Mouse (Mus musculus) CD4-positive, CD25-positive, alpha-beta regulatory T cell (primary cell): Measurements from ENCODE around the gene H2-Ke6. TPM values are rescaled to one million over a fixed set of nuclear protein-coding genes. Genes with fewer than 3 reads are reported as not detected.

Experiments
- polyA plus RNA-seq: library from polyadenylated mRNA; unstranded; fragments of 100-300 nt; shearing (Covaris generic); gene quantifications from one replicate; pipeline ENCODE4 v1.2.1, GENCODE M21; 2017

H2-Ke6 gene
- polyA plus RNA-seq: 310 TPM

DNA sequence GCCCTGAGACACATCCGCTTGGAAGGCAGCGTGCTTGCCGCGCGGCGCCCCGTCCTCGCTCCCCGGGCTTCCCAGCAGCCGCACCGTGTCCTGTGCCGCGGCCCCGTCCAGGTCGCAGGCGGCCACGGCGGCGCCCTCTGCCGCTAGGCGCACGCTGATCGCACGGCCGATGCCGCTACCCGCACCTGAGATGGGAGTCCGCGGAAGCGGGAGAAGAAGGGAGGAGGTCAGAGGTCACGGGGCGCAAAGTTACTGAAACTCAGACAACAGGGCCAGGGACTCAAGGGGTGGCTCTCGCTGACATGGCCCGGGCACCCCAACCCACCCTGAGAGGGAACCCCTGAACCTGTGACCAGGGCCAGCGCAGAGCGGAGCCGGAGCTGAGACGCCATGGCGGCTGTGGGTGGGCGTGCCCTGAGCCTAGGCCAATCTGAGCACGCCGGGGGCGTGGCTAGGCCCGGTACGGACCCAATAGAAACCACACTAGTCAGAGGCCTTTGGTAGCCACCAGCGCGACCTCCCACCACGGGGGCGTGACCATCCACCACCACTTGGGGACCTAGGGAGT lies at the start of gene H2-Ke6:
H2-Ke6 (minus strand) TSS at position 405 of the 568 bp plus-strand sequence.

DNA sequence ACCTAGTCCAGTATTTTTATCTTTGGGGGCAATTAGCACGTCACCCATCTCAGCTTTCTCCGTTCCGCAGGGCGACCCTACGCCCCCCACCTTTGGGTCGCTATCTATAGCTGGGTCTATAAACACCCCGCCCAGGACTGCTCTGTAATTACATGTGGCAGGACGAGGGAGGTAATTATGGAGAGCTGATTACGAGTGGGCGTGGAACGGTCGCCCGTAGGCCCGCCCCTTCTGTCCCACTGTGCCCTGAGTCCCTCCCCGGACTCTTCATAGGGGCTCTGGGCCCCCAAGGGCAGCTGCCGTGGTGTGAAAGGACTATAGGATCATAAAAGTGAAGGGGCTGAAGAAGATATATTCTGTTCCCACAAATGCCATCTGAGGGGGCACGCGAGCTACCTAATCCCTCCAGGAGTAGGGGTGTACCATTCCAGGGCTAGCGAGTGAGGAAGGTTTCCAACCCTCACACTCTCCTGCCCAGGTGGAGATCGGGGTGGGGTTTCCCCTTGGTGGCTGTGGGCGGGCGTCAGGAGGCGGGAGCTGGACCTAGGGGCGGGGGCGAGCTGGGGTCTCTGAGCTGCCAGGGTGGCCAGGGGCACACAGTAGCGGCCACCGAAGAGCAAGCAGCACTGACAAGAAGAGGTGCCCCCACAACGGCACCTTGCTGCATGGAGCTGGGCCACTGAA lies 11.2 kb upstream of the H2-Ke6 start, which contains the start of gene Col11a2:
Col11a2 (plus strand) TSS at position 560 of the 684 bp plus-strand sequence.

DNA sequence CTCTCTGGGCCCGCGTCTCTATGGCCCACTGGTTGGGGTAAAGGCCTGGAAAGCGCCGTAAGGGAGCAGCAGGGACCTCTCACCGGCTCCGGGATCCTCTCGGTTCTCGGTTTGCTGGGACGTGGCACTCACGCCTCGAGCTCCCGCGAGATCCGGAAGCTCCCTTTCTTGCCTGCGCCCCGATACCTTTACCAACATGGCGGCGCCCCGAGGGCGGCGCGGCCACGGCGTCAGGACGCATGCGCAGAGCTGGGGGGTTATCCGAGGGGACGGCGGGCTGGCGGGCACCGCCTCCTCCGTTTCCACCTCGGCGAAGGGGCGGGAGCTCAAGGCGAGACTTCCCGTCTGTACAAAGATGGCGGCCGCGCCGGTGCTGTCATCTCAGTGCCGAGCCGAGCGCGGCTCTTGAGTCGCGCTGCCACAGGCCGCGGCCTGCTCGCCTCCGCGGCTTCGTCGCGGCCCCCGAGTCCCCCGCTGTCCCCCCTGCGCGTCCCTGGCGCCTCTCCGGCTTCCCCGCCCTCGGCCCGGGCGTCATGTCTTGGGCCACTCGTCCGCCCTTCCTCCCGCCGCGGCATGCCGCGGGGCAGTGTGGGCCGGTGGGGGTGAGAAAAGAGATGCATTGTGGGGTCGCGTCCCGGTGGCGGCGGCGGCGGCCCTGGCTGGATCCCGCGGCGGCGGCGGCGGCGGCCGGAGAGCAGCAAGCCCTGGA lies 3.8 kb upstream of the H2-Ke6 start, which contains the start of the genes Slc39a7 and Rxrb:
Slc39a7 (minus strand) TSS at position 218 of the 709 bp plus-strand sequence.
Rxrb (plus strand) TSS at position 348 of the 709 bp plus-strand sequence.

DNA sequence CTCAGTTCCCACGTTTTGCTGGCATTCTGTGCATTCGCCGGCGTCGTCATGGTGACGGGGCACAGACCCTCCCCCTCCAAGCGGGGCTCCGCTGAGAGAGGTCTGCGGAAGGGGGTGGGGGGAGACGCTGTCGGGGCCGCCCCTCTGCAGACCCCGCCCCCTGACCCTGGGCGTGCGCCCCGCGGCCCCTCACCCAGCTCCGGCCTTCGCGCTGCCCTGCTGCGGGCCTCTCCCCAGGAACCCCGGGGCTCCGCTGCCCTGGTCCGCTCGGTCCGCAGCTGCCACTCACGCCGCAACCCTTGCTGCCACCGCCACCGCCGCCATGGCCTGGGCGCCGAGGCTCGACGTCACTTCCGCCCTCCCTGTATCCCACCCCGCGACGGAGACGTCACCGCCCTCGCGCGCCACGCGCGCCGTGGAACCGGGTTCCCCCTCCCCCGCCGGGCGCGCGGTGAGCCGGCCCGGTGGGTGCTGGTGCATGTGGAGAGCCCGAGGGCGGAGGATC lies 3.5 kb downstream of the H2-Ke6 start, which contains the start of gene Ring1:
Ring1 (minus strand) TSS at position 364 of the 505 bp plus-strand sequence.

DNA sequence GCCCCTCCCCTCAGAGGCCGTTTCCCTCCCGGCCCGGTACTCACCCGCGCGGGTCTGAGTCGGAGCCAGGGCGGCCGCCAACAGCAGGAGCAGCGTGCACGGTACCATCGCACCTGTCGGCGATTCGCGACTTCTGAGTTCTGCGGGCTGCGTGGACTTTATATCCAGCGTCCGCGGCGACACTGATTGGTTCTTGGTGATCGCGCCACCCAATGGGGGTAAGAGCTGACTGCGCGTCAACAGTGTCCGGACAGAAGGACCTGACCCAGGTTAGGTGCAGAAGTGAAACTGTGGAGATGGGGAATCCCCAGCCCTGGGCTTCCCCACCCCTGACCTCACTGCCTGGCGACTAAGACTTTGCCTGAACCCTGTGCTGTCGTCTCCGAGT lies 27.7 kb downstream of the H2-Ke6 start, which contains the start of gene H2-K1:
H2-K1 (minus strand) TSS at position 198 of the 388 bp plus-strand sequence.

Other genes with a start within 250 kb of the H2-Ke6 start
- 4.3 TPM for gene Angptl4, start 246.2 kb downstream of the H2-Ke6 start, polyA plus RNA-seq
- 8.6 TPM for gene Kank3, start 217.5 kb downstream of the H2-Ke6 start, polyA plus RNA-seq
- 904 TPM for gene Rps28, start 203.5 kb downstream of the H2-Ke6 start, polyA plus RNA-seq
- 318 TPM for gene Ndufa7, start 203.5 kb downstream of the H2-Ke6 start, polyA plus RNA-seq
- gene Cd320, start 185.0 kb downstream of the H2-Ke6 start, polyA plus RNA-seq: 19.6 TPM
- gene Gm7029, start 154.2 kb downstream of the H2-Ke6 start, polyA plus RNA-seq: not detected
- 9.8 TPM for gene Kifc1, start 137.4 kb downstream of the H2-Ke6 start, polyA plus RNA-seq
- gene Platr17, start 122.9 kb downstream of the H2-Ke6 start, polyA plus RNA-seq: 4.2 TPM
- gene Daxx, start 118.6 kb downstream of the H2-Ke6 start, polyA plus RNA-seq: 123 TPM
- 644 TPM for gene Tapbp, start 112.2 kb downstream of the H2-Ke6 start, polyA plus RNA-seq
- 22.0 TPM for gene Zbtb22, start 112.2 kb downstream of the H2-Ke6 start, polyA plus RNA-seq
- 184 TPM for gene Rgl2, start 98.5 kb downstream of the H2-Ke6 start, polyA plus RNA-seq
- gene Pfdn6, start 87.7 kb downstream of the H2-Ke6 start, polyA plus RNA-seq: 142 TPM
- gene Wdr46, start 87.4 kb downstream of the H2-Ke6 start, polyA plus RNA-seq: 72.1 TPM
- gene B3galt4, start 76.6 kb downstream of the H2-Ke6 start, polyA plus RNA-seq: 34.4 TPM
- gene Vps52, start 72.2 kb downstream of the H2-Ke6 start, polyA plus RNA-seq: 76.7 TPM
- 2,208 TPM for gene Rps18, start 72.1 kb downstream of the H2-Ke6 start, polyA plus RNA-seq
- gene H2-K1, start 27.7 kb downstream of the H2-Ke6 start, polyA plus RNA-seq: 11,991 TPM
- gene Ring1, start 3.4 kb downstream of the H2-Ke6 start, polyA plus RNA-seq: 35.8 TPM
- 128 TPM for gene Slc39a7, start 3.6 kb upstream of the H2-Ke6 start, polyA plus RNA-seq
- 72.5 TPM for gene Rxrb, start 3.8 kb upstream of the H2-Ke6 start, polyA plus RNA-seq
- 3.9 TPM for gene Col11a2, start 11.4 kb upstream of the H2-Ke6 start, polyA plus RNA-seq
- 27.0 TPM for gene H2-Oa, start 64.3 kb upstream of the H2-Ke6 start, polyA plus RNA-seq
- 96.3 TPM for gene H2-DMa, start 91.5 kb upstream of the H2-Ke6 start, polyA plus RNA-seq
- gene Brd2, start 94.6 kb upstream of the H2-Ke6 start, polyA plus RNA-seq: 212 TPM
- gene H2-DMb2, start 115.2 kb upstream of the H2-Ke6 start, polyA plus RNA-seq: 4.9 TPM
- 2.7 TPM for gene H2-DMb1, start 125.0 kb upstream of the H2-Ke6 start, polyA plus RNA-seq
- gene Tap1, start 159.5 kb upstream of the H2-Ke6 start, polyA plus RNA-seq: 402 TPM
- gene Psmb9, start 159.7 kb upstream of the H2-Ke6 start, polyA plus RNA-seq: 470 TPM
- 1,148 TPM for gene Psmb8, start 169.7 kb upstream of the H2-Ke6 start, polyA plus RNA-seq
- 323 TPM for gene Tap2, start 175.5 kb upstream of the H2-Ke6 start, polyA plus RNA-seq
- 97.5 TPM for gene H2-Ob, start 210.8 kb upstream of the H2-Ke6 start, polyA plus RNA-seq
- 25.3 TPM for gene H2-Ab1, start 229.6 kb upstream of the H2-Ke6 start, polyA plus RNA-seq